ENCODE assay signal across 9 mouse cellular contexts in the genomic region with DNA sequence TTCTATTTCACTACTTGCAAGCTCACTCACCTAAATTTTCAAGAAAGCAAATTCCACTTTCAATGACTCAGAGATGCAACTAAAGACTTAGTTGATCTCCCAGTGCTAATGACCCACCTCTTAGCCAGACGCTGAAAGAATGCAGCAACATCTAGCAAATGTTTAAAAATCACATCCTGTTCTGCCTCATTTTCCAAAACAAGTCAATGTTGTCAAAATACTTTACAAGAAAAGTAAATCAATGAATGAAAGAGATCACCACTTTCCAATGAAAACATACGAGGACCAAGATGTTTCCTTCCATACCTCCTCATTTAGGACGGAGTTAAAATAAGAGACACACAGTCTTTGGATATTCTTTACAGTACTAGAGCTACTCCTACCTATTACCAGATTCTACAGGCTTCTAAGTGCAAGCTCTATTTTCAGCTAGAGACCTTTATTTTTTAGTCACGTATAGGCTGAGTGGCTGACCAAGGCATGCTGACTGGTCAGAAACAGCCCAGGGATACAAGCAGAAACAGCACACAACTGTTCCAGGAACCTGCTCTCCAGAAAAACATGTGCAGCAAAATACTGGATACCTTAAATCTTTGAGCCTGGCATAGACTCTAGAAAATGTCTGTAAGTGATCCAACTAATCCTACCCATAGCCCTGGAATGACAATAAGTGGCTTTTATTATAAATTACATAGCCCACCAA.
DNase-seq lines count a peak whose midpoint lies in the region; ATAC-seq and TF ChIP-seq lines count a peak whose summit lies in the region.
"Had no signal": no experiment of that assay in that cellular context is flagged by ENCODE, and none has a peak within 500 bp of the region (broad histone marks: within the 10 kb centered on the region; RNA-seq: fewer than 3 reads in every experiment).

No protein-coding gene starts in this region.

- H3K9ac ChIP-seq in forebrain, embryonic 11.5 days (ENCODE audit: low read length) = no peak overlapping the region
- no peak overlapping the region for H3K9ac ChIP-seq in forebrain, embryonic 15.5 days (replicated peaks)
- no peak overlapping the region for H3K9ac ChIP-seq in lung, postnatal 0 days (replicated peaks; ENCODE audit: low read depth)
- no peak overlapping the region for H3K9ac ChIP-seq in hindbrain, embryonic 12.5 days
- peak overlapping the region; percentile 79; the same call in 1 of the 2 replicates for H3K9ac ChIP-seq in liver, postnatal 0 days (replicated peaks)

- H3K27ac ChIP-seq in forebrain, embryonic 11.5 days (ENCODE audit: low read depth, low read length) = no peak overlapping the region
- H3K27ac ChIP-seq in forebrain, embryonic 15.5 days (replicated peaks) = no peak overlapping the region
- peak overlapping the region; percentile 27; the same call in 1 of the 2 replicates for H3K27ac ChIP-seq in lung, postnatal 0 days (ENCODE audit: low read length)
- H3K27ac ChIP-seq in hindbrain, embryonic 12.5 days = no peak overlapping the region
- H3K27ac ChIP-seq in liver, postnatal 0 days (ENCODE audit: low read depth) = peak overlapping the region; percentile 90

- H3K36me3 ChIP-seq in forebrain, embryonic 11.5 days (ENCODE audit: control insufficient read depth, insufficient read depth, low read length) = no peaks in the 10 kb centered on the region
- no peaks in the 10 kb centered on the region; the same call in 1 of the 2 replicates for H3K36me3 ChIP-seq in forebrain, embryonic 15.5 days
- H3K36me3 ChIP-seq in lung, postnatal 0 days (ENCODE audit: insufficient read depth, low read length) = no peaks in the 10 kb centered on the region
- no peaks in the 10 kb centered on the region for H3K36me3 ChIP-seq in hindbrain, embryonic 12.5 days
- no peaks in the 10 kb centered on the region for H3K36me3 ChIP-seq in liver, postnatal 0 days (replicated peaks; ENCODE audit: insufficient read depth, low read length)

- no peaks in the 10 kb centered on the region; the same call in 1 of the 2 replicates for H3K4me1 ChIP-seq in forebrain, embryonic 11.5 days (replicated peaks; ENCODE audit: control insufficient read depth, insufficient read depth, low read length)
- H3K4me1 ChIP-seq in forebrain, embryonic 15.5 days = peaks cover 16% of the 10 kb centered on the region
- peaks cover 21% of the 10 kb centered on the region; the same call in 1 of the 2 replicates for H3K4me1 ChIP-seq in lung, postnatal 0 days (ENCODE audit: insufficient read depth, low read depth, low read length)
- peaks cover 15% of the 10 kb centered on the region for H3K4me1 ChIP-seq in hindbrain, embryonic 12.5 days
- peaks cover 25% of the 10 kb centered on the region for H3K4me1 ChIP-seq in liver, postnatal 0 days (ENCODE audit: insufficient read depth)

- H3K27me3 ChIP-seq in forebrain, embryonic 11.5 days (ENCODE audit: control insufficient read depth, insufficient read depth, low read length) = no peaks in the 10 kb centered on the region
- no peaks in the 10 kb centered on the region for H3K27me3 ChIP-seq in forebrain, embryonic 15.5 days
- H3K27me3 ChIP-seq in lung, postnatal 0 days (replicated peaks; ENCODE audit: insufficient read depth, low read length) = no peaks in the 10 kb centered on the region
- H3K27me3 ChIP-seq in hindbrain, embryonic 12.5 days = no peaks in the 10 kb centered on the region
- no peaks in the 10 kb centered on the region for H3K27me3 ChIP-seq in liver, postnatal 0 days (ENCODE audit: insufficient read depth, low read length)

- H3K9me3 ChIP-seq in forebrain, embryonic 11.5 days (ENCODE audit: control insufficient read depth, low read length) = no peaks in the 10 kb centered on the region
- H3K9me3 ChIP-seq in forebrain, embryonic 15.5 days = no peaks in the 10 kb centered on the region
- H3K9me3 ChIP-seq in lung, postnatal 0 days (ENCODE audit: low read length) = no peaks in the 10 kb centered on the region
- no peaks in the 10 kb centered on the region for H3K9me3 ChIP-seq in hindbrain, embryonic 12.5 days (replicated peaks)
- no peaks in the 10 kb centered on the region for H3K9me3 ChIP-seq in liver, postnatal 0 days (ENCODE audit: low read length)

- no peak for TF ChIP-seq CTCF in lung, postnatal 0 days (IDR thresholded peaks at IDR 0.05)
- no peak for TF ChIP-seq CTCF in liver, postnatal 0 days (IDR thresholded peaks at IDR 0.05; ENCODE audit: low read depth)

- H3K4me2 ChIP-seq in forebrain, embryonic 11.5 days (ENCODE audit: low read depth, low read length, severe bottlenecking) = peak overlapping the region; percentile 91; the same call in 1 of the 2 replicates
- no peak overlapping the region for H3K4me2 ChIP-seq in forebrain, embryonic 15.5 days (replicated peaks)
- peak overlapping the region; percentile 57; the same call in 1 of the 2 replicates for H3K4me2 ChIP-seq in lung, postnatal 0 days (replicated peaks; ENCODE audit: low read depth, low read length)
- H3K4me2 ChIP-seq in hindbrain, embryonic 12.5 days (replicated peaks) = peak overlapping the region; percentile 79; the same call in 1 of the 2 replicates
- H3K4me2 ChIP-seq in liver, postnatal 0 days (ENCODE audit: low read depth, low read length) = peak overlapping the region; percentile 71

- WGBS in forebrain, embryonic 11.5 days = 66% methylated on average over 4 of the region's 4 CpGs
- 67% methylated on average over 4 of the region's 4 CpGs for WGBS in forebrain, embryonic 15.5 days
- 37% methylated on average over 4 of the region's 4 CpGs for WGBS in lung, postnatal 0 days
- 68% methylated on average over 4 of the region's 4 CpGs for WGBS in hindbrain, embryonic 12.5 days
- 22% methylated on average over 4 of the region's 4 CpGs for WGBS in liver, postnatal 0 days (ENCODE audit: insufficient replicate concordance)

- no peak overlapping the region for H3K4me3 ChIP-seq in forebrain, embryonic 11.5 days (ENCODE audit: low read depth, low read length)
- H3K4me3 ChIP-seq in forebrain, embryonic 15.5 days = no peak overlapping the region
- 0 out of 2 replicates have a peak overlapping the region, but pooled peaks have one; percentile 4 for H3K4me3 ChIP-seq in lung, postnatal 0 days (ENCODE audit: low read depth, low read length)
- no peak overlapping the region for H3K4me3 ChIP-seq in hindbrain, embryonic 12.5 days
- peak overlapping the region; percentile 56 for H3K4me3 ChIP-seq in liver, postnatal 0 days (ENCODE audit: low read depth, low read length)

- TF ChIP-seq EP300 in lung, postnatal 0 days (IDR thresholded peaks at IDR 0.05) = no peak
- no peak for TF ChIP-seq EP300 in liver, postnatal 0 days (IDR thresholded peaks at IDR 0.05; ENCODE audit: low read depth)

- no peak for ATAC-seq in forebrain, embryonic 11.5 days (replicated peaks; ENCODE audit: low FRiP score)
- no peak for ATAC-seq in forebrain, embryonic 15.5 days (replicated peaks)
- no peak for ATAC-seq in lung, postnatal 0 days
- no peak for ATAC-seq in hindbrain, embryonic 12.5 days (ENCODE audit: low FRiP score)
- ATAC-seq in liver, postnatal 0 days = no peak

- no peak for DNase-seq in forebrain, embryonic 11.5 days (ENCODE audit: low spot score)
- no peak for DNase-seq in lung, postnatal 0 days (ENCODE audit: low spot score)
- no peak for DNase-seq in lung, postnatal 4 days
- no peak for DNase-seq in liver, postnatal 0 days
- no peak for DNase-seq in frontal cortex, postnatal 36 days (ENCODE audit: low spot score in 2 of 2)
- DNase-seq in right cerebral cortex, postnatal 10 days (ENCODE audit: low spot score in 2 of 2) = no peak
- DNase-seq: adrenal gland, adult 2 months had no signal

Comparison
In these comparisons a context has a peak if more than half of its experiments do, and no peak if none do; other contexts are left out.
1. H3K27ac ChIP-seq: peak in lung, postnatal 0 days (single experiment) and liver, postnatal 0 days (single experiment); none in forebrain, embryonic 11.5 days (single experiment), forebrain, embryonic 15.5 days (single experiment) and hindbrain, embryonic 12.5 days (single experiment).
2. H3K4me3 ChIP-seq: peak in lung, postnatal 0 days (single experiment) and liver, postnatal 0 days (single experiment); none in forebrain, embryonic 11.5 days (single experiment), forebrain, embryonic 15.5 days (single experiment) and hindbrain, embryonic 12.5 days (single experiment).